Mouse (Mus musculus) cerebral cortex, adult 2 months (tissue): ENCODE results near the gene Cnnm1.

Source experiments
- WGBS: fragments of 180-500 bp; shearing (Covaris S2); methylation state at CpG from one replicate; pipeline ENCODE4 v1.1.7; 2018; 5-methylcytosine and 5-hydroxymethylcytosine counted together

The Cnnm1 gene

GRCm38 (mm10) chr19:43465601-43466255, 25.5 kb downstream of the Cnnm1 start:
- WGBS = 75% methylated on average over 14 of the region's 14 CpGs

GRCm38 (mm10) chr19:43467927-43468685, 27.9 kb downstream of the Cnnm1 start:
- WGBS = 59% methylated on average over 12 of the region's 12 CpGs

GRCm38 (mm10) chr19:43469333-43469732, 29.1 kb downstream of the Cnnm1 start:
- WGBS = 71% methylated on average over 7 of the region's 7 CpGs

- WGBS = 61% methylated on average over 8 of the region's 8 CpGs
Measured at GRCm38 (mm10) chr19:43472331-43472730, 32.1 kb downstream of the Cnnm1 start.

GRCm38 (mm10) chr19:43472781-43473180, 32.5 kb downstream of the Cnnm1 start:
- WGBS = 68% methylated on average over 7 of the region's 7 CpGs

- 49% methylated on average over 2 of the region's 2 CpGs for WGBS
Measured at GRCm38 (mm10) chr19:43475642-43476041, 35.4 kb downstream of the Cnnm1 start.

GRCm38 (mm10) chr19:43476063-43476462, 35.8 kb downstream of the Cnnm1 start:
- 70% methylated on average over 7 of the region's 7 CpGs for WGBS

- 78% methylated on average over 5 of the region's 5 CpGs for WGBS
Measured at GRCm38 (mm10) chr19:43477436-43477835, 37.2 kb downstream of the Cnnm1 start.

GRCm38 (mm10) chr19:43478891-43479290, 38.7 kb downstream of the Cnnm1 start:
- 16% methylated on average over 5 of the region's 5 CpGs for WGBS

- 70% methylated on average over 5 of the region's 5 CpGs for WGBS
Measured at GRCm38 (mm10) chr19:43479431-43479830, 39.2 kb downstream of the Cnnm1 start.

- WGBS = 73% methylated on average over 9 of the region's 9 CpGs
Measured at GRCm38 (mm10) chr19:43480512-43480911, 40.3 kb downstream of the Cnnm1 start.

GRCm38 (mm10) chr19:43487429-43487828, 47.2 kb downstream of the Cnnm1 start:
- WGBS = 54% methylated on average over 3 of the region's 3 CpGs

GRCm38 (mm10) chr19:43493316-43493715, 53.1 kb downstream of the Cnnm1 start:
- WGBS = 76% methylated on average over 1 of the region's 1 CpGs

- 79% methylated on average over 6 of the region's 6 CpGs for WGBS
Measured at GRCm38 (mm10) chr19:43493878-43494277, 53.6 kb downstream of the Cnnm1 start.

GRCm38 (mm10) chr19:43494914-43495313, 54.7 kb downstream of the Cnnm1 start:
- 34% methylated on average over 14 of the region's 14 CpGs for WGBS

- 24% methylated on average over 5 of the region's 5 CpGs for WGBS
Measured at GRCm38 (mm10) chr19:43495846-43496245, 55.6 kb downstream of the Cnnm1 start.

GRCm38 (mm10) chr19:43497440-43497839, 57.2 kb downstream of the Cnnm1 start:
- WGBS = 68% methylated on average over 7 of the region's 7 CpGs

- WGBS = 65% methylated on average over 7 of the region's 7 CpGs
Measured at GRCm38 (mm10) chr19:43498874-43499273, 58.6 kb downstream of the Cnnm1 start.

- WGBS = 84% methylated on average over 11 of the region's 11 CpGs
Measured at GRCm38 (mm10) chr19:43502630-43503029, 62.4 kb downstream of the Cnnm1 start.

GRCm38 (mm10) chr19:43503593-43503992, 63.4 kb downstream of the Cnnm1 start:
- WGBS = 92% methylated on average over 8 of the region's 9 CpGs

GRCm38 (mm10) chr19:43505441-43505840, 65.2 kb downstream of the Cnnm1 start:
- WGBS = 90% methylated on average over 12 of the region's 12 CpGs

- WGBS = 91% methylated on average over 14 of the region's 14 CpGs
Measured at GRCm38 (mm10) chr19:43510436-43511220, 70.4 kb downstream of the Cnnm1 start.
